Mouse (Mus musculus): Measurements from ENCODE around the gene Nt5c2.

Nt5c2 gene

GRCm38 (mm10) chr19:46846459-46846858, 168.5 kb downstream of the Nt5c2 start:
- no peak for DNase-seq (ENCODE audit: low spot score)

GRCm38 (mm10) chr19:46846056-46846455, 168.9 kb downstream of the Nt5c2 start:
- no peak for DNase-seq (ENCODE audit: low spot score)

GRCm38 (mm10) chr19:46843030-46843429, 171.9 kb downstream of the Nt5c2 start:
- DNase-seq (ENCODE audit: low spot score) = no peak

- no peak for DNase-seq (ENCODE audit: low spot score)
These were observed 173.9 kb downstream of the Nt5c2 start for GRCm38 (mm10) chr19:46841016-46841415.

GRCm38 (mm10) chr19:46837290-46838079, 177.5 kb downstream of the Nt5c2 start:
- no peak for DNase-seq (ENCODE audit: low spot score)

- DNase-seq (ENCODE audit: low spot score) = no peak
These were observed 178.9 kb downstream of the Nt5c2 start for GRCm38 (mm10) chr19:46836085-46836484.

GRCm38 (mm10) chr19:46835339-46835738, 179.6 kb downstream of the Nt5c2 start:
- DNase-seq (ENCODE audit: low spot score) = no peak

GRCm38 (mm10) chr19:46834301-46834700, 180.7 kb downstream of the Nt5c2 start:
- DNase-seq (ENCODE audit: low spot score) = no peak

All from embryo, embryonic 10.5 days (tissue).